Mouse (Mus musculus) cerebellum, postnatal 10 days (tissue): Measurements from ENCODE around the gene Dhrs1.
A peak's percentile ranks its signal among the peaks of the same experiment; 100 is the strongest.

Experiments
- DNase-seq, 2 experiments: peaks; one replicate each; pipeline ENCODE4 v3.0.0; 2021; ENCODE audit warnings: mixed read lengths in 2 of 2

Dhrs1 gene

GRCm38 (mm10) chr14:55721076-55721475, 24.4 kb downstream of the Dhrs1 start:
- DNase-seq, result peak; percentile 25 to 35

- DNase-seq, result peak in 1 of 2 experiments; percentile 27
Observed at GRCm38 (mm10) chr14:55720666-55721065, 24.8 kb downstream of the Dhrs1 start.

GRCm38 (mm10) chr14:55719737-55720136, 25.8 kb downstream of the Dhrs1 start:
- DNase-seq, result no peak

GRCm38 (mm10) chr14:55716884-55717283, 28.6 kb downstream of the Dhrs1 start:
- DNase-seq, result no peak

GRCm38 (mm10) chr14:55716271-55716670, 29.2 kb downstream of the Dhrs1 start:
- no peak for DNase-seq

GRCm38 (mm10) chr14:55714893-55715292, 30.6 kb downstream of the Dhrs1 start:
- DNase-seq, result no peak

GRCm38 (mm10) chr14:55713729-55714122, 31.8 kb downstream of the Dhrs1 start, which contains the start of gene Tgm1:
Gene Tgm1, minus strand, starts transcription at chr14:55713926.
- DNase-seq, result no peak

- no peak for DNase-seq
Observed at GRCm38 (mm10) chr14:55713007-55713728, 32.3 kb downstream of the Dhrs1 start.

- no peak for DNase-seq
Observed at GRCm38 (mm10) chr14:55711786-55712185, 33.7 kb downstream of the Dhrs1 start.

- DNase-seq, result no peak
Observed at GRCm38 (mm10) chr14:55709509-55709908, 36.0 kb downstream of the Dhrs1 start.

- DNase-seq, result no peak
Observed at GRCm38 (mm10) chr14:55707397-55707796, 38.1 kb downstream of the Dhrs1 start.

- no peak for DNase-seq
Observed at GRCm38 (mm10) chr14:55706051-55706600, 39.4 kb downstream of the Dhrs1 start.

GRCm38 (mm10) chr14:55702761-55703160, 42.7 kb downstream of the Dhrs1 start:
- no peak for DNase-seq

- no peak for DNase-seq
Observed at GRCm38 (mm10) chr14:55701131-55701530, 44.4 kb downstream of the Dhrs1 start.

GRCm38 (mm10) chr14:55697226-55697625, 48.3 kb downstream of the Dhrs1 start:
- DNase-seq, result no peak

GRCm38 (mm10) chr14:55689433-55689832, 56.1 kb downstream of the Dhrs1 start:
- no peak for DNase-seq
